15 mouse cellular contexts compared by ENCODE assay signal in the genomic region with DNA sequence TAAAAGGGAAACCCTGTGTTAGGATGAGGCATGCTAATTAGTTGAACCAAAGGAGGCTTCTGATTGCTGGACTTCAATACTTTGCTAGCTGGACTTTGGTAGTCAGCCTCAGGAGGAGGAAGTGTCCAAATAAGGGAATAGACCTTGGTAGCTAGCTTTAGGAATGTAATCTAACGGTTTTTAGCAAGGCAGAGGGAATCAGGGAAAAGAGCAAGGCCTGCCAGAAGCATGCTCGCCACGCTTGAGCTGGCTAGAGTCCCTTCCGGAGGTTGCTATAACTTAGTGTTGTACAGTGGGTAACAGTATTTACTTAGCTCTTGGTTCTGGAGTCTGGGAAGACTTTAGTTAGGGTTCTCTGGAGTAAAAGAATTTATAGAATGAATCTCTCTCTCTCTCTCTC.
DNase-seq lines count a peak whose midpoint lies in the region; ATAC-seq and TF ChIP-seq lines count a peak whose summit lies in the region.
"Had no signal": no experiment of that assay in that cellular context is flagged by ENCODE, and none has a peak within 500 bp of the region (broad histone marks: within the 10 kb centered on the region; RNA-seq: fewer than 3 reads in every experiment).

No protein-coding gene starts in this region.

- peak; percentile 75 for DNase-seq in heart, adult 11 months
- DNase-seq in heart, adult 9 months (ENCODE audit: low spot score in 2 of 2): no peak
- DNase-seq in lung, postnatal 36 days: no peak
- DNase-seq in adipocyte (ENCODE audit: low spot score): peak; percentile 88
- no peak for DNase-seq in testis, postnatal 14 days (ENCODE audit: low spot score)
- DNase-seq: cerebellum, adult 18-20 months; gastrocnemius, postnatal 10 days; heart, postnatal 14 days; liver, embryonic 13.5 days; retina, postnatal 1 day; thymus, adult 2 months had no signal

- H3ac ChIP-seq in myocyte (ENCODE audit: control insufficient read depth, insufficient read length): no peak overlapping the region

- no peak overlapping the region; the same call in 1 of the 2 replicates for H3K27ac ChIP-seq in lung, embryonic 16.5 days (ENCODE audit: low read length)
- H3K27ac ChIP-seq: hindbrain, embryonic 15.5 days; liver, embryonic 13.5 days had no signal

- H3K4me1 ChIP-seq in lung, embryonic 16.5 days (replicated peaks; ENCODE audit: control insufficient read depth, insufficient read depth, low read length): peaks cover 12% of the 10 kb centered on the region; the same call in 1 of the 2 replicates
- H3K4me1 ChIP-seq: hindbrain, embryonic 15.5 days; liver, embryonic 13.5 days had no signal

- no peaks in the 10 kb centered on the region for H3K36me3 ChIP-seq in lung, embryonic 16.5 days (ENCODE audit: control insufficient read depth, insufficient read depth, low read length)
- H3K36me3 ChIP-seq in myocyte (ENCODE audit: control insufficient read depth, insufficient read depth): peaks cover 6% of the 10 kb centered on the region
- H3K36me3 ChIP-seq: hindbrain, embryonic 15.5 days; liver, embryonic 13.5 days had no signal

- H3K27me3 ChIP-seq in lung, embryonic 16.5 days (ENCODE audit: control insufficient read depth, insufficient read depth, low read depth, low read length): no peaks in the 10 kb centered on the region
- no peaks in the 10 kb centered on the region for H3K27me3 ChIP-seq in myocyte (ENCODE audit: control insufficient read depth, insufficient read depth, insufficient read length)
- H3K27me3 ChIP-seq: hindbrain, embryonic 15.5 days; liver, embryonic 13.5 days had no signal

- H3K4me2 ChIP-seq in lung, embryonic 16.5 days (ENCODE audit: low read depth, low read length): no peak overlapping the region
- no peak overlapping the region for H3K4me2 ChIP-seq in myocyte (ENCODE audit: low read depth)
- H3K4me2 ChIP-seq: hindbrain, embryonic 15.5 days; liver, embryonic 13.5 days had no signal

- no peak for TF ChIP-seq POLR2A in myocyte (IDR thresholded peaks at IDR 0.05; ENCODE audit: insufficient read length, low read depth)

- H3K79me2 ChIP-seq in myocyte (ENCODE audit: control insufficient read depth, insufficient read depth): peaks cover 90% of the 10 kb centered on the region

- 14% methylated on average over 4 of the region's 4 CpGs for WGBS in lung, embryonic 16.5 days

- no peaks in the 10 kb centered on the region for H3K9me3 ChIP-seq in lung, embryonic 16.5 days (ENCODE audit: control insufficient read depth, low read length)
- H3K9me3 ChIP-seq: hindbrain, embryonic 15.5 days; liver, embryonic 13.5 days had no signal

- ATAC-seq in lung, embryonic 16.5 days (ENCODE audit: low read depth): peak; percentile 53; the same call in 1 of the 2 replicates
- ATAC-seq: midbrain, embryonic 16.5 days had no signal

- no peak overlapping the region for H3K9ac ChIP-seq in lung, embryonic 16.5 days (ENCODE audit: low read length)
- H3K9ac ChIP-seq: hindbrain, embryonic 15.5 days; liver, embryonic 13.5 days had no signal

- no peak overlapping the region for H3K4me3 ChIP-seq in lung, embryonic 16.5 days (ENCODE audit: low read length)
- H3K4me3 ChIP-seq in myocyte: no peak overlapping the region
- H3K4me3 ChIP-seq: hindbrain, embryonic 15.5 days; liver, embryonic 13.5 days had no signal

TF ChIP-seq in myocyte, 11 proteins besides CTCF, POLR2A, EP300 and RAD21:
- TF ChIP-seq SRF (IDR thresholded peaks at IDR 0.05; ENCODE audit: control insufficient read depth, insufficient read length, low read depth) (peak; percentile 83), REST (IDR thresholded peaks at IDR 0.05; ENCODE audit: insufficient read depth, insufficient read length) (no peak)

Comparison
In these comparisons a context has a peak if more than half of its experiments do, and no peak if none do; other contexts are left out.
1. DNase-seq: peak in heart, adult 11 months (single experiment) and adipocyte (single experiment); none in heart, adult 9 months (0 of 2), lung, postnatal 36 days (single experiment) and testis, postnatal 14 days (single experiment).